Mouse (Mus musculus) E14TG2a.4 (cell line): ENCODE results near the gene Raver2.

Source experiments
- CTCF ChIP-seq: conservative IDR thresholded peaks from 2 replicates; pipeline ENCODE4 v1.5.1; 2014; ENCODE audit warnings: low read length
- NANOG ChIP-seq: IDR thresholded peaks from 2 replicates; pipeline ENCODE4 v1.6.1; 2014; ENCODE audit warnings: borderline replicate concordance, low read length, mixed read lengths

GRCm38 (mm10) chr4:101185216-101185615 is 116.4 kb downstream of the Raver2 start:
- TF ChIP-seq CTCF (no peak), NANOG (no peak)
